Mouse (Mus musculus): ENCODE measurements around the gene Def6.

GRCm38 (mm10) chr17:28255651-28256050 is 48.1 kb downstream of the Def6 start:
- TF ChIP-seq CTCF (IDR thresholded peaks at IDR 0.05) (no peak), EP300 (IDR thresholded peaks at IDR 0.05) (no peak)
